Mouse (Mus musculus): Measurements from ENCODE around the gene Cyp39a1.

Gene Cyp39a1

DNA sequence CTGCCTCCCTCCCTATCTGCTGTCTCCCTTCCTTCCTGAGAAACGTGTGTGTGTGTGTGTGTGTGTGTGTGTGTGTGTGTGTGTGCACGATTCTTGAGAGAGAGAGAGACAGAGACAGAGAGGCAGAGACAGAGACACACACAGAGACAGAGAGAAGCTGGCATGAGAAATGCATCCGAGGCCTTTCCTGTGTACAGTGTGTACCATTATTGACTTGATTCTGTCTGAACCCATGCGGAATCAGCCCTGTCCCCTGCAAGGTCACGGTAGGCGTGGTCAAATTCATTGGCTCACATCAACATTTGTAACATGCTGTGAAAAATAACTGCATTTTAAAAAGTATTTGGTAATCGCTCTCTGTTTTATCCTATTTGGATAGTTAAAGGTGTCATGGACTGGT is 16.9 kb downstream of the Cyp39a1 start:
- no peak for DNase-seq (ENCODE audit: low read depth)

DNA sequence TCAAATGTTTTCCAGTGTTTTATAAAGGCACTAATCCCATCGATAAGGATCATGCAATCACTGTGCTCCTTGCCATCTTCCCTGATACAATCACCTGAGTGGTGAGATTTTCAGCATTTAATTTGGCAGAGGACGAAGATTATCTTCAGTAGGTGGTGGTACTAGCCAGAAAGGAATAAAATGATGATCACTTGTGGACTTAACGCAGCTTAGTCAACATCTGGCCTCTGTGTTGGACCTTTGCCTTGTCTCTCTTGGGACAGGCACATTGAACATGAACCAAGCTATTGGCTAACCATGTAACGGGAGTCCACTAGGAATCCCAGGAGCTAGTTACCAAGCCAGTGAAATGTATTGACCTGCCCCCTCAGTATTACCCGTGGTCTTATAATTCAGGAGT is 17.4 kb downstream of the Cyp39a1 start:
- DNase-seq (ENCODE audit: low read depth) = no peak

DNA sequence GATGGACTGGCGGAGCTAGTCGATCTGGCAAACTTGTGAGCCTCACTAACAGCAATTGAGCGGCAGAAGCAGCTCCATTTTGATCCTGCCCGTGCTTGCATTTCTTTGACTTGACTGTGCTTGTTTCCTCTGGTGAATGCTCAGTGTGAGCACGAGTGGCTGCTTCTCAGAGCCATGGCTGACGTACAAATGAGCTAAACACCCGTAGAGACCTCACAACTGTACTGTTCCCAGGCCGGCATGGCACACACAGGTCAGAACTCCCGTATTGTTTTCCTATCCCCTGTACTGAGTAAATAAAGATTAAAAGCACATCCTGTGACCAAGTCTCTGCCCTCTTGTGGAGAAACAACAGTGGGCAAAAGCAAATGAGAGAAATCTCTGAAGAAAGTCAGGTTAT is 22.4 kb downstream of the Cyp39a1 start:
- DNase-seq (ENCODE audit: low read depth) = no peak

DNA sequence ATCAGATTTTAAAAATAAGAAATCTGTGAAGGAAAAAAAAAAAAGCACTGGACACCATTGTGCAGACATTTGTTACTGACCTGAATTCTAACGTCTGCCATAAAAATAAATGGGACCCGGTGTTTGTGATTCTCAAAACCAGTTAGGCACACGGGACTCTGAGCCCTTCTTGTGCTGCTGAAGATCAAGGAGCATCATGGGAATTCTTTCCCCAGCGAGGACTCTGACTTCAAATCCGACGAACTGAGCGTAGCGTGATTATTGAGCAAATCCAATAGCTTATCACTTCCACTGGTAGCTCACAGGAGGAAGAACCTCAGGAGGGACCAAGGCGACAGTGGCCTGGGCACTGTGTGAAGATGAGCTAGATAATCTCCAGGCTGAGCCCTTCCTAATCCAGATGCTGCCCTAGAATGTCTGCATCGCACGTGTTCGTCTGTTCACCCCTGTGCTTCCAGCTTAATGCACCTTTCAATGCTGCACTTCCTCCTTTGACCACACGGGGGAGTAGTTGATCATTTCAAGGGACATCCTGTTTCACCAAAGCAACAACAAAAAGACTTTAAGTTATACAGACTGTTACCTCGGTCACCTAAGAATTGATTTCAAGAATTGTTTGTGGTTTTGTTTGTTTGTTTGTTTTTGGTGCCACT is 31.9 kb downstream of the Cyp39a1 start:
- peak; percentile 43 for DNase-seq (ENCODE audit: low read depth)

DNA sequence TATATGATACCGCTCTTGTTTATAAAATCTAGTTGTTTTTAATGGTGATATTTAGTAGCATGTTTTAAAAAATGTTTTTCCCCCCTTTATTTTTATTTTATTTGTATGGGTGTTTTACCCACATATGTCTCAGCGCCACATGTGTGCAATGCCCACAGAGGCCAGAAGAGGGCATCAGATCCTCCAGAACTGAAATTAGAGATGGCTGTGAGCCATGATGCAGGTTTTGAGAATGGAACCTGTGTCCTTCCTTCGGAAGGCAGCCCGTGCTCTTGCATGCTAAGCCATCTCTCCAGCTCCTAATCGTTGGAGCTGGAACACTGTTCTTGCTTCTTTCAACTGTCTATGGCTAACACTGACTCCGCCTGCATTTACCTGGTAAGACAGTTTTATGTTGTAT is 33.8 kb downstream of the Cyp39a1 start:
- peak; percentile 13 for DNase-seq (ENCODE audit: low read depth)

DNA sequence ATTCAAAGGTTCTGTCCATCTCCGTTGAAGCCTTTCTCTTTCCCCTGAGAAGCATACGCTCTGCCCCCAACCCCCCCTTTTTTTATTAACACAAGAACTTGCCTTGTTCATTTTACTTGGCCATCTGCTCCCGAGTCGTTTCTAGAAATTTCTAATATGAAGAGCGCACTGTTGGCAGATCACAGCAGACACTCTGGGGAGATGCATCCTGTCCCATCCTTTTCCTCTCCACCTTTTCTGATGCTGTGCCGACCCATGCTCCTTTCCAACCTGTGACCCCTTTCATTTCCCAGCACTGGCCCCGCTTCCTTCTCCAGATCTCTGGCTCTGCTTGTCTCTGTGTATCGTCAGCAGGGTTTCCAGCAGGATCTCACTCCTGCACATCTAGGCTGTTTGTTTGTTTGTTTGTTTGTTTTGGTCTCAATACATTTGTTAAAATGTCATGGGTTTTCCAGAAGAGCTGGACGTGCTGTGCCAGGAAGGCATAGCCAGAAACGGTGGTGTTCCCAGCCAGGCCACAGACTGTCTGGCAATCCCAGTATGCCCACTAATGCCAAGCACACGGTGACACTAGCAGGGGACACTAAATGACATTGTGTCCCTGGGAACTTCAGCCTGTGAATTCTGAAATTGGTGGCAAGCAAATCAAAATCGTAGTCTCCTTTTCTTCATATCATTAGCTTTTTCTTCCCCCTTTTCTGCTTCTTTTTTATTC is 37.1 kb downstream of the Cyp39a1 start:
- no peak for DNase-seq (ENCODE audit: low read depth)

DNA sequence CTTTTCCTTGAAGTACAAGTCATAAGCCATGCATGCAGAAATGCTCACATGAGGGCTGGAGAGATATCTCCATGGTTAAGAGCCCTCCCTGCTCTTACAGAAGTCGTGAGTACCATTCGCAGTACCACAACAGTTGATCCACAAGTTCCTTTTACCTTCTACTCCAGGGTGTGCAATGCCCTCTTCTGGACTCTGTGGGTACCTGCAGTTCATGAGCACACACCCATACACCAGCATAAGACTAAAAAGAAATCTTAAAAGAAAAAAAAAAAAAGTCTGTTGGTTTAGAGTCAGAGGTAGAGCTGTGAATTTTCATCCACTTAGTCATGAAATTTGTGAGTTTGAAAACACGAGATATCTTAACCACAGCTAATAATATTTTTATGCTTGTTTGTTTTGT is 39.5 kb downstream of the Cyp39a1 start:
- no peak for DNase-seq (ENCODE audit: low read depth)

DNA sequence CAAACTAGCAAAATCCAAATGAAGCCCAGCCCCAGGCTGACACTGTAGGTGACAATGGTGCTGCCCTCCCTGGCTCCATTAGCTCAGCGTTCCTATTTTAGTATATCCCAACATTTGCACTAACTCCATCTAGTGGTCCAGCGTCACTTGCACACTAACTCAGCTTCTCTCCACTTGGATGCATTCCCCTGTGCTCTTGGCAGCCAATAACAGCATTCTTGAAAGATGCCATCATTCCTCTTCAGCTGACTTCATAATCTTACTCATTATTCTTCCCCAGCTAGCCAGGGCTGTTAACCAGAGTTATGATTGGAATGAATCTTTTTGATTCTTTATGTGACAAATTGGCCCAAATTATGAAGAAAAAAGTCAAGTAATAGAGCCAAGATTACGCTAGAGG is 40.0 kb downstream of the Cyp39a1 start:
- DNase-seq (ENCODE audit: low read depth) = no peak

DNA sequence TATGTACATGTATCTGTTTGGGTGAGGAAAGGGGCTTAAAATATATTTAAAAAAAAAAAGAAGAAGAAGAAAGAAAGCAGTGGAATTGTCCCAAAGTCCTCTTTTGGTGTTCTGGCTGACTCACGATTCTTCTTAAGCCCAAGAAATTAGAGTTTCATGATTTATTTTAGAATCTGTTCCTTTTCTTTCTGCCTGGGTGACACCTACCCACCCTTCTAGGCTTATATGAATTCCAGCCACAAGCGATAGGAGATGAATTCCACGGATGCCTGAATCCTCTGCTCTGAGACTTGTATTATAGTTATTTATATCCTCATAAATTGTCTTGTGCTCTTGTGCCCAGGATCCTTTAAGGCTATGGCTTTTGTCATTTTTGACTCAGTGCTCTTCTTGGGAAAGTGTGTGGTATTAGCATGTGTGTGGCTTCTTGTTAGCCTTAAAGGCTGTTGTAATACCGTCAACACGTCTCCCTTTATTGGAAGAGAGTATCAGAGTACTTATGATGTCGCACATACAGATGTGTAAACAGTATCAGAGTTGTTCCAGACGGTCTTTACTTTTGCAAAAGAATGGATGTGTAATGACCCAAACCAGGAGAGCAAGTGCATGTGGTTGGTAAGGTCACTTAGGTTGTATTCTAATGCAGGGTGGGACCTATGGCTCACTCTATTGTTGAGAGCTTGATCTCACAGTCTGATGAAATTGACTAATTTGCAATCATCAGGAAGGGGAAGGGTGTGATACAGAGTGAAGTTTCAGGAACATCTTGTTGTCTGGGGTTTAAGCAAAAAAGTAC is 44.5 kb downstream of the Cyp39a1 start:
- DNase-seq (ENCODE audit: low read depth) = no peak

DNA sequence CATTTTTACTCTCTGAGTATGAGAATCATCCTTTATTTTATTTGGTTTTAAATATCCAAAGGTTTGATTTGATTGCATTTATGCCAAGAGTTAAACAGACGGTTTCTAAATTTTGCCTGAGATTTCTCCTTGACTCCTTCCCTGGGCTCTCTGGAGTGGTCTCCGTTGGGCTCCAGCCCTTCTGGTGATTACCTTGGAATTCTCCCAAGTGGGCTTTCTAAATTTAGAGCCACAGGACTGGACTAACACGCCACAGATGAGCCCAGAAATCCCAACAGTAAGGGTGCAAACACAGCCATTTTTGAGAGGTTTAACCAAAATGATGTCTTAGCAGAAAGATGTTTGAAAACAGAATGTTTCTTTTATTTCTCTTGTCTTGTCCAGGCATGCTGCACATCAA is 47.0 kb downstream of the Cyp39a1 start:
- no peak for DNase-seq (ENCODE audit: low read depth)

DNA sequence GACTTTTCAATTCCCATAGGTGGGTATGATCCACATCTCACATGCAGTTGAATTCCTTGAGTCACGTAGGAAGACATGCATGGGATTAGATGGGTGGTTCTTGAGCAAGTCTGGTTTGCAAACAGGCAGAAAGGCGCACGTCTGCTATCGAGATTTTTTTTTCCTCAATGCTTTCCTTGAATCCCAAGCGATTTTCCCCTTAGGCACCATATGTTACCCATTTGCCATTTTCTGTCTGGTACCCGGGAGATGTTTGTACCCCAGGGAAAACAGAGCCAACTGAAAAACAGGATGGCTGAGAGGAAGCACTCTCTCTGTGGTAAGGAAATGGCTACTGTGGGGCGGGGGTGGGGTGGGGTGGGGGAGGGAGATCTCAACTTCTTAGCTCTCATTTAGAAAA is 49.4 kb downstream of the Cyp39a1 start:
- DNase-seq (ENCODE audit: low read depth) = no peak

DNA sequence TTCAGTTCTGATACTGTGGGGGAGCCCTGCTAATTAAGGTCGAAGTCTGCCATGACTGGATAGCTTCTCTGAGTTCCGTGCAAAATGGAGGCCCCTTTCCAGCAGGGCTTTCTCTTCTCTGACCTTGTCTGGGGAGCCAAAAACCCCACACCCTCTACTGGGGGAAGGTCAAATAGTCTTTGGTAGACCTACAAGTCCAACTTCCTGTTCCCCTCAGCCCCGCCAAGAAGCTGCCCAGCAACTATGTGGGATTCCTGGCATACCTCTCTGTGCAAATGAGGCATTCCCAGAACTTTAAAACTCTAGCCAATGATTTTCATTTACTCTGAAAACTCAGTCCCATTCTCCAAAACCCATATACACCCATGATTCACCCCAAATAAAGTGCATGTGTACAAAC is 52.2 kb downstream of the Cyp39a1 start:
- DNase-seq (ENCODE audit: low read depth) = no peak

DNA sequence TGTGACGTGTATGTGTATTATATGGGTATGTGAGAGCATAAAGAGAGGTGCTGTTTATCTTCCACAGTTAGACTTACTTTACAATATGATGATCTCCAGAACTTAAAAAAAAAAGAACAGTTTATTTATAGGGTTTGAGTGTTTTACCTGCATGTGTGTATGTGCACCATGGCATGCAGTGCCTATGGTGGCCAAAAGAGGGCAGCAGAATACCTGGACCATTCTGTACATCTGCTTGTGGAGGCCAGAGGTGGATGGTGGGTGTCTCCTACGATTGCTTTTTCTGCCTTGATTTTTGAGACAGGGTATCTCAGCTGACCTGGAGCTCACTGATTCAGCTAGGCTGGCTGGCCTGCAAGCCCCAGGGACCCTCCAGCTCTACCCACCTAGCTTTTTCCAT is 57.3 kb downstream of the Cyp39a1 start:
- DNase-seq (ENCODE audit: low read depth) = no peak

DNA sequence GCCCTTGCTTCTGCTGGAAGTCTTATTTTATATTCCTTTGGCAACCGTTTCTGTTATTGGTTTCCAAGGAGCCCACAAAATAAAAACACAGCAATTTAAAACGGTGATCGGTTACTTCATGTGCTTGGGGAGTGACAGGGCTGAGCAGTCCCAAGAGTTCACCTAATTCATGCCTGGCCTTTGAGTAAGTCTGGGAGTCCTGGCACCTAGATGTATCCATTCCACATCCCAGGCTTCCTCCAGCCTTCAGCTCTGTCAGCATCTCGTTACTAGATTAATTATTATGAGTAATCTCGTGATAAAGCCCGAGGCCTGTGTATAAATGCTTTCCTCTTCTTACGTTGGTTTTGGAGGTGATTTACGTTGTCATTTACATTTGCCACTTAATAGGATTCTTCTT is 64.1 kb downstream of the Cyp39a1 start:
- DNase-seq (ENCODE audit: low read depth) = no peak

DNA sequence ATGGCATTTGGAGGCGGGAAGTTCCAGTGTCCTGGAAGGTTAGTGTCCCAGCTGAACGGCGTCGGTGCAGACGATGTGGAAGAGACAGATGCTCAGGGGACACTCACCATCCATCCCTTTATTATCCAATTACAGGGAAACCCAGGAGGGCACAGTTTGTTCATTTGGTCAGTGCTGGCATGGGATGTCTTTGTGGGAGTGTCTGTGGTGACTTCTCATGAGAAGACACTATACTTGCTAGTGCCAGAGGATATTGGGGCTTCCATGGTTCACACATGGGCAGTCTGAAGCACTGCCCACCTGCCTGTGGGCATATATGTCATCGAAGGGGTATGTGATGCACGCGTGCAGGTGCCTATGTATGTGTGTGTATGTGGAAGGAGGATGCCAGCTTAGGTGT is 64.8 kb downstream of the Cyp39a1 start:
- DNase-seq (ENCODE audit: low read depth) = no peak

DNA sequence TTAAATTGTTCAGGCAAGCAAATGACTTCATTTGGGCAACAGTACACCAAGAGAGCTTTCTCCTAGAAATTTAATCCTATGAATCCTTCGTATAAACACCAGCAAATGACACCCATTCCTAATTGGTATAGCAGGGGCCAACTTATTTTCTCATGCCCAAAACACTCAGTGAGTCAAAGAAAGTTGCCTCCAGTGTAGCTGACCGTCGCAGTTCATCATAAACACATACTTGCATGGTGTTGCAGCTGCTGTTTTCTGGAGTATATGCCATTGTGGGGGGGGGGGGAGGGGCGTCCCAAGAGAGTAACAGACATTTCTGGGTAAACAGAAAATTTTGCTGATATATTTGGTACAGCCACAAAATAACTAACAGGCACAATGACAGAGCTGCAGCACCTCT is 67.0 kb downstream of the Cyp39a1 start:
- DNase-seq (ENCODE audit: low read depth) = no peak

DNA sequence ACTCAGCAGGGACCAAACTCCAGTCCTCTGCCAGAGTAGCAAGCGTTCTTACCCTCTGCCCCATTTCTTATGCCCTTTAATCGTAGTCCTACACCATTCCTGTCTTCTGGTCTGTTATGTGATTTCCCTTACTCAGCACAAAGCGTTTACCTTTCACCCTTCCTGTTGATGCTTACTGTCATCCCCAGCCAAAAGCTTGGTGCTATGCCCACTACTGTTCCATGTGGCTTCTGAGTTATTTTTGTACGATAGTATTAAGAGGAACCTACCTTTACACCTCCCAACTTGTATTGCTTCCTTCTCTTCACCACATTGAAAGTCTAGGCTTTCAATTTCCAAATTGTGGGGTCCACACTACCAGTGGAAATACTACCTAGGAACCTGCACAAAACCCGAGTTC is 76.7 kb downstream of the Cyp39a1 start:
- DNase-seq (ENCODE audit: low read depth) = no peak

DNA sequence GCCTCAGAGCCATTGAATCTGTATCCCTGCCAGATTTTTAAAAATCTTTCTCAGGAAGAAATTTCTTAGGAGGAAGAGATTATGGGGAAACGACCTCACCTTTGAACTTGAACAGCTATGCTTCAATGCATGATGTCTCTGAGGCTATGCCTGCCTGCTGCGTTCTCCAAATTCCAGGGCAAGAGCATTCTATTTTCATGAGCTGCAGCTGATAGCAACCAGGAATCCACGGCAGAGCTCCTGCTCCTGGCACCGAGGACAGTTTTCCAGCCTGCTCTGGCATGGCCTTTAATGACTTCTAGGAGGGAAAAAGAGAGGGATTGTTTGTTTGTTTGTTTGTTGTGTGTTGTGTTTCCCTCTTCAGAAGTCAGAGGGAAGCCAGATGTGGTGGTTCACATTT is 77.2 kb downstream of the Cyp39a1 start:
- DNase-seq (ENCODE audit: low read depth) = no peak

DNA sequence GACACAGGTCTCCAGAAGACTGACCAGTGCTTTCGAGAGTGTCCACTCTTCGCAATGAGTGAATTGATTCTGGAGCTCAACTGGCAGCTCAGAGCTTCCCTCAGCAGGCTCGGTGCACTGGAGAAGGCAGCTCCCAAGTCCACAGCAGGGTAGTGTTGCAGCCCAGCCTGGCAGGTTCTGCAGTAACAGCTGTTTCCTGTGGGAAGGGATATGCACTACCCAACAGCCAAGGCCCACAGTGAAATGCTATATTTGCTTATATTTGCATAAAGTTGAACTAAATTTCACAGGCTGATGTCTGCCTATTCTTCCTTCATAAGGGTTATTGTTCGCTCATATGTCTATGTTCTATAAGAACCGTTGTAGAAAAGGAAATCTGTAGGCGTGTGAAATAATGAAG is 83.9 kb downstream of the Cyp39a1 start:
- no peak for DNase-seq (ENCODE audit: low read depth)

DNA sequence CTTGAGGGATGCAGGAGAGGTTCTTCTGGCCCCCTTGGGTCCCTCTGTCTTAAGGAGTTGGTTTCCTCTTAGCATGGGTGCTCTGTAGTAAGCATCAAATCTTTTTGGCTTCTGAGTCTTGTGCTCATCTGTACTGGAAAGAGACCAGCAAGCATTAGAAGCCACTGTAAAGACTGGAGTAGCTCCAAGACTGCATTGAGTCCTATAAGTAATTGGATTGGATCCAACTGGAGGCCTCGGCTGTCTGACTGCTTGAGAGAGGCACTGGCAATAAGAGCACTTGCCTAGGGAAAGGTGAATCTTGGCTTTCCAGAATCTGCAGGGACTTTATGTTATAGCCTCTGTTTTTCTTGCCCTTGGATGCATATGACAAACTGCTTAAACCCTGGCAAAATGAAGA is 85.6 kb downstream of the Cyp39a1 start:
- DNase-seq (ENCODE audit: low read depth) = no peak

DNA sequence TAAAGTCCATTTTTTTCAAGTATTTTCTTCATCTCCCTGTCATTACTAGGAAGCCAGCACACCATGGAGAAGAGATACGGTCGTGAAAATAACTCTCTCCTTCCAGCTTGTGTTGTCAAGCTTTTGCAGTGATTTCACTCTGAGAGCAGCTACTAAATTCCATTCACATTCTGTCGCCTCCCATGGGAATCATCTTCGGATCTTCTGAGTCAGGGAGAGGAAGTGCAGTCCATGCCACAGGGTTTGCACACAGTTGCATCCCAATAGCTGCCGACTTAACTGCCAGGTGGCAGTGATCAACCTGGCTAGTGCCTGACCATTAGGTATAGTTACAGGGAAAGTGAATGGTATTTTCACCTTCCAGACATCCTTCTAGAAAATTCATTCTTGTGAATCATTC is 87.5 kb downstream of the Cyp39a1 start:
- DNase-seq (ENCODE audit: low read depth) = no peak

DNA sequence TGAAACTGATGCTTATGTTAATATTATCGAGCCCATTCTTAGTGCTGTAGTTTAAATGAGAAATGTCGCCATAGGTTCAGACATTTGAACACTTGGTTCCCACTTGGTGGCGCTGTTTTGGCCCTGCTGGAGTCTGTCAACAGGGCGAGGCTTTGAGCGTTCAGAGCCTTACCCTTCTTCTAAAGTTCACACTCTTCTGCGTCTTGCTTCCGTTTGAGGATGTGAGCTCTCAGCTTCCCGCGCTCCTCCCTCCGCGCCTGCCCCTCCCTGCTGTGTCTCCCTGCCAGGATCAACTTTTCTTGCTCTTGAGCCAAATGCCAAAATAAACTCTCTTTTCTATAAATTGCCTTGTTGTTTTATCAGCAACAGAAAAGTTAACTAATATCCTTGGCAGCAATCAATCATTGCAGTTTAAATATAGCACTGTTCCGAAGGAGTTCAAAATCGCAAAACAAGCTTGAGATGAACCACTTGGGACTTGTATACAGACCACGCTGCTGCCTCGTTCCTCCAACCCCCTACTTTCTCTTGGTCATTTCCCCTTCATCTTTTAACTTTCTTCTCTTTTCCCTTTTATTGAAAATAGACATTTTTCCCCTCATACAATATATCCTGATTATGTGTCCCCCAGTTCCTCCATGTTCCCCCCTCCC is 91.5 kb downstream of the Cyp39a1 start:
- no peak for DNase-seq (ENCODE audit: low read depth)

DNA sequence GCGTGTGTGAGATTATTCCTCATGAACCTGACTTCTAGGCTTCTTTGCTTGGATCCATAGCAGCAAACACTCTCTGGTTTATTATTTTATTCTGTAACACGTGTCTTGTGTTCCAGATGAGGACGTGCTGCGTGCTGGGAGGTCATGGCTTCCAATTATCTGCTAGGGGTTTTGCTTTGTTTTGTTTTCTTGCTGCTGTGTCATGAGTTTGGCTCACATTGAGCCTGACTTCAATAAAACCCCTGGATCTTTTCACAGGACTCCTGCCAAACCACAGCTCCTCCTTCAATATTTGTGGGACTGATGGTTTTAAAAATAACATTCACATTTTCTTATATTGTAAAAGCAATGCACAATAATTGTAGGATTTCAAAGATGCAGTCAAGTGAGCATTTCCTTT is 117.3 kb downstream of the Cyp39a1 start:
- no peak for DNase-seq (ENCODE audit: low read depth)
